In the genomic region with DNA sequence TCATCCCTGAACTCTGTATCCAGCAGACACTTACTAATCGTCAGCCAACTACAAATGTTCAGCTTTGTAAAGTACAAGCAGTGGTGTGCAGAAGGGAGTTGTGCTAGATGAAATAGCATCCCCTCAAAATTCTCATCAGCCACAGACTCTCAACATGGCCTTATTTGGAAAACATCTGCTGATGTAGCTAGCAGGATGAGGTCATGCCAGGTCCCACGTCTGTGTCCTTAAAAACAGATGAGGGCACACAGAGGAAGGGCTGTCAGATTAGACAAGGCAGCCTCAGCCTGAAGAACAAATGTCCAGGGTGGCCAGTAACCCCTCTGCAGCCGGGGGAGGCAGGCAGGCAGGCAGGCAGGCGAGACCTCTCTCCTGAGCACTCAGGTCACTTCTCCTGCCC, we compare ENCODE assay signal across 8 mouse cellular contexts. TPM values are rescaled to one million over a fixed set of nuclear protein-coding genes. Genes with fewer than 3 reads are reported as not detected.
DNase-seq lines count a peak whose midpoint lies in the region; ATAC-seq and TF ChIP-seq lines count a peak whose summit lies in the region.

No protein-coding gene starts in this region.

- peak; percentile 20 to 35 for DNase-seq in heart, adult 2 months
- no peak for DNase-seq in heart, postnatal 36 days
- DNase-seq in embryonic facial prominence, embryonic 11.5 days (ENCODE audit: low spot score), result no peak
- peak; percentile 22 for DNase-seq in hindbrain, embryonic 11.5 days (ENCODE audit: low spot score)
- DNase-seq in layer of hippocampus, adult 9-10 months (ENCODE audit: low spot score), result no peak
- DNase-seq in thymus, postnatal 0 days (ENCODE audit: low spot score), result no peak
- DNase-seq in left cerebral cortex, postnatal 14 days (ENCODE audit: low spot score in 2 of 2), result no peak

- no peak for TF ChIP-seq POLR2A in heart, adult 2 months (IDR thresholded peaks at IDR 0.05; ENCODE audit: insufficient read depth, low read depth, low read length)

- H3K27me3 ChIP-seq in heart, adult 2 months (ENCODE audit: control insufficient read depth, insufficient read depth, low read length), result no peaks in the 10 kb centered on the region
- no peaks in the 10 kb centered on the region for H3K27me3 ChIP-seq in embryonic facial prominence, embryonic 11.5 days (ENCODE audit: control insufficient read depth, insufficient read depth, low read length)
- H3K27me3 ChIP-seq in hindbrain, embryonic 11.5 days (ENCODE audit: control insufficient read depth, insufficient read depth, low read length), result no peaks in the 10 kb centered on the region
- H3K27me3 ChIP-seq in midbrain, embryonic 16.5 days (ENCODE audit: control insufficient read depth, insufficient read depth, low read depth, low read length), result no peaks in the 10 kb centered on the region

- intact Hi-C loops in heart, adult 2 months (cut with DNase I), result no loop called here
- intact Hi-C loops in heart, postnatal 36 days (cut with DNase I), result no loop called here
- intact Hi-C loops in left cerebral cortex, postnatal 14 days (cut with DNase I), result loop anchor here (2.0 to 5.0 kb wide), 2 partner anchors 50 to 55 kb away; no protein-coding TSS in a partner anchor

- WGBS in heart, adult 2 months, result 8% methylated on average over 4 of the region's 4 CpGs
- 23% methylated on average over 4 of the region's 4 CpGs for WGBS in embryonic facial prominence, embryonic 11.5 days
- WGBS in hindbrain, embryonic 11.5 days, result 28% methylated on average over 4 of the region's 4 CpGs
- WGBS in midbrain, embryonic 16.5 days, result 36% methylated on average over 4 of the region's 4 CpGs

- no peak for TF ChIP-seq CTCF in heart, adult 2 months (IDR thresholded peaks at IDR 0.05)

- peaks cover 6% of the 10 kb centered on the region for H3K4me1 ChIP-seq in heart, adult 2 months (ENCODE audit: control insufficient read depth, insufficient read depth, low read length)
- H3K4me1 ChIP-seq in embryonic facial prominence, embryonic 11.5 days (ENCODE audit: control insufficient read depth, insufficient read depth, low read length), result peaks cover 15% of the 10 kb centered on the region
- peaks cover 39% of the 10 kb centered on the region for H3K4me1 ChIP-seq in hindbrain, embryonic 11.5 days (replicated peaks; ENCODE audit: control insufficient read depth, insufficient read depth, low read length)
- peaks cover 31% of the 10 kb centered on the region for H3K4me1 ChIP-seq in midbrain, embryonic 16.5 days (ENCODE audit: control insufficient read depth, insufficient read depth, low read length)

- H3K4me3 ChIP-seq in heart, adult 2 months, result no peak overlapping the region
- no peak overlapping the region for H3K4me3 ChIP-seq in embryonic facial prominence, embryonic 11.5 days (ENCODE audit: low read depth, low read length)
- no peak overlapping the region for H3K4me3 ChIP-seq in hindbrain, embryonic 11.5 days (ENCODE audit: low read depth, low read length)
- no peak overlapping the region for H3K4me3 ChIP-seq in midbrain, embryonic 16.5 days (ENCODE audit: low read depth, low read length)

- H3K27ac ChIP-seq in heart, adult 2 months, result peak overlapping the region; percentile 8
- H3K27ac ChIP-seq in embryonic facial prominence, embryonic 11.5 days (replicated peaks; ENCODE audit: low read depth, low read length), result peak overlapping the region; percentile 67
- H3K27ac ChIP-seq in hindbrain, embryonic 11.5 days (ENCODE audit: low read depth, low read length), result peak overlapping the region; percentile 91
- H3K27ac ChIP-seq in midbrain, embryonic 16.5 days (ENCODE audit: low read length), result peak overlapping the region; percentile 55

- no peaks in the 10 kb centered on the region for H3K36me3 ChIP-seq in heart, adult 2 months (ENCODE audit: control insufficient read depth, insufficient read depth, low read length)
- no peaks in the 10 kb centered on the region for H3K36me3 ChIP-seq in embryonic facial prominence, embryonic 11.5 days (replicated peaks; ENCODE audit: control insufficient read depth, insufficient read depth, low read depth, low read length)
- H3K36me3 ChIP-seq in hindbrain, embryonic 11.5 days (ENCODE audit: control insufficient read depth, insufficient read depth, low read length), result no peaks in the 10 kb centered on the region
- no peaks in the 10 kb centered on the region for H3K36me3 ChIP-seq in midbrain, embryonic 16.5 days (ENCODE audit: control insufficient read depth, insufficient read depth, low read length)

- no peak overlapping the region for H3K4me2 ChIP-seq in embryonic facial prominence, embryonic 11.5 days (ENCODE audit: low read depth, low read length)
- no peak overlapping the region for H3K4me2 ChIP-seq in hindbrain, embryonic 11.5 days (replicated peaks; ENCODE audit: low read depth, low read length)
- no peak overlapping the region for H3K4me2 ChIP-seq in midbrain, embryonic 16.5 days (ENCODE audit: low read length)

- no peaks in the 10 kb centered on the region for H3K9me3 ChIP-seq in embryonic facial prominence, embryonic 11.5 days (replicated peaks; ENCODE audit: control insufficient read depth, low read length)
- H3K9me3 ChIP-seq in hindbrain, embryonic 11.5 days (ENCODE audit: control insufficient read depth, low read length), result no peaks in the 10 kb centered on the region
- H3K9me3 ChIP-seq in midbrain, embryonic 16.5 days (replicated peaks; ENCODE audit: control insufficient read depth, low read length, poor library complexity, severe bottlenecking), result no peaks in the 10 kb centered on the region

- no peaks in the 10 kb centered on the region for H3K79me2 ChIP-seq in heart, adult 2 months (replicated peaks; ENCODE audit: control insufficient read depth, insufficient read depth, low read length)

- 0 out of 2 replicates have a peak, but pooled peaks have one; percentile 26 for TF ChIP-seq EP300 in heart, adult 2 months (IDR thresholded peaks at IDR 0.05; ENCODE audit: insufficient read depth, low read depth, low read length)

- no peak overlapping the region; the same call in 1 of the 2 replicates for H3K9ac ChIP-seq in heart, adult 2 months (ENCODE audit: low read depth, low read length)
- H3K9ac ChIP-seq in embryonic facial prominence, embryonic 11.5 days (replicated peaks; ENCODE audit: low read length), result peak overlapping the region; percentile 9; the same call in 1 of the 2 replicates
- peak overlapping the region; percentile 8; the same call in 1 of the 2 replicates for H3K9ac ChIP-seq in hindbrain, embryonic 11.5 days (ENCODE audit: low read depth, low read length)
- no peak overlapping the region for H3K9ac ChIP-seq in midbrain, embryonic 16.5 days (ENCODE audit: low read depth, low read length)

- no peak for ATAC-seq in embryonic facial prominence, embryonic 11.5 days (replicated peaks; ENCODE audit: insufficient number of reproducible peaks, low FRiP score, low TSS enrichment, low read depth)
- ATAC-seq in hindbrain, embryonic 11.5 days (ENCODE audit: low FRiP score), result no peak
- ATAC-seq in midbrain, embryonic 16.5 days, result no peak

RNA-seq across cellular contexts. Expression of gene Tspan18, which starts 56.8 kb away (rescaled TPM):
- 10 to 100 TPM in 1 of 2 experiments, 1 to 10 TPM in 1; 9.4 to 16.0 TPM for total RNA-seq in heart, adult 2 months (2021)
- 21.3 and 23.8 TPM in 2 replicates for polyA plus RNA-seq in heart, adult 2 months (2012; rRNA removed)
- 10 to 100 TPM; 12.4 to 16.2 TPM for total RNA-seq in heart, postnatal 36 days (2021)
- polyA plus RNA-seq in embryonic facial prominence, embryonic 11.5 days (2014; fragmentation: Nextera tagmentation; extraction: Ambion mirVana), result 21.6 and 26.2 TPM in 2 replicates
- polyA plus RNA-seq in hindbrain, embryonic 11.5 days (2014; fragmentation: Nextera tagmentation; extraction: Ambion mirVana), result 61.0 and 71.4 TPM in 2 replicates
- polyA plus RNA-seq in midbrain, embryonic 16.5 days (2015; fragmentation: Nextera tagmentation; extraction: Ambion mirVana), result 20.1 and 21.2 TPM in 2 replicates
- polyA plus RNA-seq in thymus, postnatal 0 days (2015; fragmentation: Nextera tagmentation; extraction: Ambion mirVana), result 4.9 and 5.6 TPM in 2 replicates
- 1 to 10 TPM; 3.5 to 7.4 TPM for total RNA-seq in left cerebral cortex, postnatal 14 days (2021)

Comparison
In these comparisons a context has a peak if more than half of its experiments do, and no peak if none do; other contexts are left out.
1. DNase-seq: peak in heart, adult 2 months (2 of 2) and hindbrain, embryonic 11.5 days (single experiment); none in heart, postnatal 36 days (0 of 2), embryonic facial prominence, embryonic 11.5 days (single experiment), layer of hippocampus, adult 9-10 months (single experiment), thymus, postnatal 0 days (single experiment) and left cerebral cortex, postnatal 14 days (0 of 2).
2. H3K27ac ChIP-seq: peak in every context shown above with its lines; median percentile 91 in hindbrain, embryonic 11.5 days; 67 in embryonic facial prominence, embryonic 11.5 days; 55 in midbrain, embryonic 16.5 days; 8 in heart, adult 2 months.
3. H3K9ac ChIP-seq: peak in embryonic facial prominence, embryonic 11.5 days (single experiment) and hindbrain, embryonic 11.5 days (single experiment); none in heart, adult 2 months (single experiment) and midbrain, embryonic 16.5 days (single experiment).